20 mouse cellular contexts compared by ENCODE assay signal in the genomic region with DNA sequence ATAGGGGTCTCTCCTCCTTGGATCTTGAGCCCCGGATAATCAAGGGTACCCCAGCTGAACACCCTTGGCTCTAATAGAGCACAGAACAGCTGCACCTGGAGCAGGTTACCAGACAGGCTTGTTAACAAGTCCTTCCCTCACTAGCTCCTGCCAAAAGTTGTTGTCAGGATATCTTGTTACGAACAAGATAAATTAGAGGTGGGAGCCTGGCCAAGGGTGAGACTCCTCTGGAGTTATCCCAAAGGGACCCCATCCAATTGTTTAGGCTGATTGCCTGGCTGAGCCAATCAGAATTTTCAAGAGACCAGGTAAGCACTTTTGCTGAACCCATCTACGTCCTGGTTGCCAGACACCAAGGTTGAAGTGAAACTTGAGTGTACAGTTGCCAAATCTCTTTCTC.
A peak's percentile ranks its signal among the peaks of the same experiment; 100 is the strongest.
DNase-seq lines count a peak whose midpoint lies in the region; ATAC-seq and TF ChIP-seq lines count a peak whose summit lies in the region.
"Had no signal": no experiment of that assay in that cellular context is flagged by ENCODE, and none has a peak within 500 bp of the region (broad histone marks: within the 10 kb centered on the region; RNA-seq: fewer than 3 reads in every experiment).

No protein-coding gene starts in this region.

- peak; percentile 48; the same call in 1 of the 2 replicates for ATAC-seq in forebrain, embryonic 13.5 days
- no peak for ATAC-seq in forebrain, postnatal 0 days
- no peak for ATAC-seq in heart, embryonic 15.5 days (replicated peaks; ENCODE audit: insufficient number of reproducible peaks, insufficient read depth, low FRiP score, low read depth)
- 0 out of 2 replicates have a peak, but pooled peaks have one; percentile 18 for ATAC-seq in stomach, embryonic 14.5 days (ENCODE audit: insufficient number of reproducible peaks, insufficient read depth, low FRiP score, low read depth)
- no peak for ATAC-seq in stomach, postnatal 0 days (ENCODE audit: low FRiP score, low TSS enrichment)
- no peak; the same call in 1 of the 2 replicates for ATAC-seq in stomach, embryonic 15.5 days (ENCODE audit: insufficient read depth, low FRiP score, low read depth)
- ATAC-seq: activated CD4-positive, CD25-positive, alpha-beta regulatory T cell, adult 4 months; Patski had no signal

- no peak overlapping the region for H3K9ac ChIP-seq in forebrain, embryonic 13.5 days
- H3K9ac ChIP-seq in forebrain, postnatal 0 days: no peak overlapping the region
- no peak overlapping the region for H3K9ac ChIP-seq in heart, embryonic 15.5 days
- H3K9ac ChIP-seq in stomach, embryonic 14.5 days (replicated peaks; ENCODE audit: low read depth, low read length): no peak overlapping the region
- no peak overlapping the region for H3K9ac ChIP-seq in stomach, postnatal 0 days (ENCODE audit: low read length)
- no peak overlapping the region for H3K9ac ChIP-seq in stomach, embryonic 15.5 days
- H3K9ac ChIP-seq: limb, embryonic 15.5 days; neural tube, embryonic 13.5 days had no signal

- WGBS in forebrain, embryonic 13.5 days: 54% methylated on average over 3 of the region's 3 CpGs
- WGBS in forebrain, postnatal 0 days: 40% methylated on average over 3 of the region's 3 CpGs
- 53% methylated on average over 3 of the region's 3 CpGs for WGBS in heart, embryonic 15.5 days
- 52% methylated on average over 3 of the region's 3 CpGs for WGBS in stomach, embryonic 14.5 days
- 52% methylated on average over 3 of the region's 3 CpGs for WGBS in stomach, postnatal 0 days
- WGBS in stomach, embryonic 15.5 days: 44% methylated on average over 3 of the region's 3 CpGs

- TF ChIP-seq CTCF in forebrain, postnatal 0 days (IDR thresholded peaks at IDR 0.05; ENCODE audit: low read depth): no peak
- no peak for TF ChIP-seq CTCF in stomach, postnatal 0 days (IDR thresholded peaks at IDR 0.05; ENCODE audit: low read depth)

- H3K27me3 ChIP-seq in forebrain, embryonic 13.5 days: no peaks in the 10 kb centered on the region
- no peaks in the 10 kb centered on the region for H3K27me3 ChIP-seq in forebrain, postnatal 0 days (ENCODE audit: insufficient read depth, low read length)
- H3K27me3 ChIP-seq in heart, embryonic 15.5 days: no peaks in the 10 kb centered on the region
- H3K27me3 ChIP-seq in stomach, embryonic 14.5 days (ENCODE audit: control insufficient read depth, insufficient read depth, low read length): no peaks in the 10 kb centered on the region
- H3K27me3 ChIP-seq in stomach, postnatal 0 days (ENCODE audit: control insufficient read depth, insufficient read depth, low read length): no peaks in the 10 kb centered on the region
- no peaks in the 10 kb centered on the region for H3K27me3 ChIP-seq in stomach, embryonic 15.5 days (replicated peaks)
- H3K27me3 ChIP-seq: limb, embryonic 15.5 days; neural tube, embryonic 13.5 days; Patski had no signal

- DNase-seq in forebrain, postnatal 0 days: no peak
- no peak for DNase-seq in heart, postnatal 4 days
- no peak for DNase-seq in stomach, postnatal 0 days (ENCODE audit: low spot score)
- no peak for DNase-seq in ovary, postnatal 10 days (ENCODE audit: low spot score)
- DNase-seq: B cell, adult 2 months; gastrocnemius, postnatal 36 days; kidney, adult 18-20 months; lung, adult 18-20 months; lung, postnatal 4 days; right cerebral cortex, postnatal 14 days; thymus, adult 18-20 months had no signal

- H3K4me1 ChIP-seq in forebrain, embryonic 13.5 days: peaks cover 14% of the 10 kb centered on the region
- peaks cover 6% of the 10 kb centered on the region; the same call in 1 of the 2 replicates for H3K4me1 ChIP-seq in forebrain, postnatal 0 days (ENCODE audit: insufficient read depth)
- H3K4me1 ChIP-seq in heart, embryonic 15.5 days (replicated peaks): peaks cover 17% of the 10 kb centered on the region
- H3K4me1 ChIP-seq in stomach, embryonic 14.5 days (ENCODE audit: control insufficient read depth, insufficient read depth, low read length): no peaks in the 10 kb centered on the region
- no peaks in the 10 kb centered on the region for H3K4me1 ChIP-seq in stomach, postnatal 0 days (replicated peaks; ENCODE audit: control insufficient read depth, insufficient read depth)
- no peaks in the 10 kb centered on the region for H3K4me1 ChIP-seq in stomach, embryonic 15.5 days
- H3K4me1 ChIP-seq: midbrain, embryonic 10.5 days; neural tube, embryonic 13.5 days had no signal

- H3K36me3 ChIP-seq in forebrain, embryonic 13.5 days (ENCODE audit: poor library complexity, severe bottlenecking): no peaks in the 10 kb centered on the region
- H3K36me3 ChIP-seq in forebrain, postnatal 0 days (ENCODE audit: insufficient read depth): no peaks in the 10 kb centered on the region
- no peaks in the 10 kb centered on the region for H3K36me3 ChIP-seq in heart, embryonic 15.5 days
- H3K36me3 ChIP-seq in stomach, embryonic 14.5 days (ENCODE audit: control insufficient read depth, insufficient read depth, low read length): no peaks in the 10 kb centered on the region
- no peaks in the 10 kb centered on the region for H3K36me3 ChIP-seq in stomach, postnatal 0 days (ENCODE audit: control insufficient read depth, insufficient read depth, low read length)
- no peaks in the 10 kb centered on the region for H3K36me3 ChIP-seq in stomach, embryonic 15.5 days
- H3K36me3 ChIP-seq: limb, embryonic 15.5 days; midbrain, embryonic 10.5 days; neural tube, embryonic 13.5 days had no signal

- peak overlapping the region; percentile 40; the same call in 1 of the 2 replicates for H3K27ac ChIP-seq in forebrain, embryonic 13.5 days
- H3K27ac ChIP-seq in forebrain, postnatal 0 days (ENCODE audit: low read depth, low read length): no peak overlapping the region
- 0 out of 2 replicates have a peak overlapping the region, but pooled peaks have one; percentile 12 for H3K27ac ChIP-seq in heart, embryonic 15.5 days
- H3K27ac ChIP-seq in stomach, embryonic 14.5 days (ENCODE audit: low read length): no peak overlapping the region
- no peak overlapping the region for H3K27ac ChIP-seq in stomach, postnatal 0 days (replicated peaks)
- H3K27ac ChIP-seq in stomach, embryonic 15.5 days: 0 out of 2 replicates have a peak overlapping the region, but pooled peaks have one; percentile 2
- H3K27ac ChIP-seq: limb, embryonic 15.5 days; midbrain, embryonic 10.5 days; neural tube, embryonic 13.5 days had no signal

- no peak overlapping the region for H3K4me2 ChIP-seq in forebrain, embryonic 13.5 days
- H3K4me2 ChIP-seq in forebrain, postnatal 0 days (ENCODE audit: low read depth): no peak overlapping the region
- no peak overlapping the region for H3K4me2 ChIP-seq in heart, embryonic 15.5 days
- no peak overlapping the region for H3K4me2 ChIP-seq in stomach, embryonic 14.5 days (replicated peaks; ENCODE audit: low read depth, low read length)
- no peak overlapping the region for H3K4me2 ChIP-seq in stomach, postnatal 0 days (replicated peaks; ENCODE audit: low read depth)
- H3K4me2 ChIP-seq in stomach, embryonic 15.5 days: no peak overlapping the region
- H3K4me2 ChIP-seq: limb, embryonic 15.5 days; neural tube, embryonic 13.5 days had no signal

- 0 out of 2 replicates have a peak, but pooled peaks cover 9% of the 10 kb centered on the region for H3K9me3 ChIP-seq in forebrain, embryonic 13.5 days (replicated peaks)
- no peaks in the 10 kb centered on the region for H3K9me3 ChIP-seq in forebrain, postnatal 0 days (ENCODE audit: low read length)
- no peaks in the 10 kb centered on the region for H3K9me3 ChIP-seq in heart, embryonic 15.5 days (replicated peaks)
- H3K9me3 ChIP-seq in stomach, embryonic 14.5 days (ENCODE audit: control insufficient read depth, low read depth, low read length): peaks cover 6% of the 10 kb centered on the region; the same call in 1 of the 2 replicates
- H3K9me3 ChIP-seq in stomach, postnatal 0 days (ENCODE audit: control insufficient read depth, low read length): no peaks in the 10 kb centered on the region
- H3K9me3 ChIP-seq in stomach, embryonic 15.5 days: no peaks in the 10 kb centered on the region
- H3K9me3 ChIP-seq: limb, embryonic 15.5 days had no signal

- no peak overlapping the region for H3K4me3 ChIP-seq in forebrain, embryonic 13.5 days
- H3K4me3 ChIP-seq in forebrain, postnatal 0 days (ENCODE audit: low read depth, low read length): no peak overlapping the region
- H3K4me3 ChIP-seq in heart, embryonic 15.5 days: no peak overlapping the region
- H3K4me3 ChIP-seq in stomach, embryonic 14.5 days (ENCODE audit: low read depth, low read length): no peak overlapping the region
- H3K4me3 ChIP-seq in stomach, postnatal 0 days (ENCODE audit: low read depth, low read length): no peak overlapping the region
- H3K4me3 ChIP-seq in stomach, embryonic 15.5 days (replicated peaks): no peak overlapping the region
- H3K4me3 ChIP-seq: limb, embryonic 15.5 days; midbrain, embryonic 10.5 days; neural tube, embryonic 13.5 days had no signal

- no peak for TF ChIP-seq EP300 in stomach, postnatal 0 days (optimal IDR thresholded peaks at IDR 0.05)

Comparison
In these comparisons a context has a peak if more than half of its experiments do, and no peak if none do; other contexts are left out.
1. ATAC-seq: peak in forebrain, embryonic 13.5 days (single experiment) and stomach, embryonic 14.5 days (single experiment); none in forebrain, postnatal 0 days (single experiment), heart, embryonic 15.5 days (single experiment), stomach, postnatal 0 days (single experiment) and stomach, embryonic 15.5 days (single experiment).
2. H3K27ac ChIP-seq: peak in forebrain, embryonic 13.5 days (single experiment), heart, embryonic 15.5 days (single experiment) and stomach, embryonic 15.5 days (single experiment); none in forebrain, postnatal 0 days (single experiment), stomach, embryonic 14.5 days (single experiment) and stomach, postnatal 0 days (single experiment).